In genomic region chr11:98954373-98954772, GRCm38 (mm10) we compare ENCODE assay signal across 7 mouse cellular contexts. TPM values are rescaled to one million over a fixed set of nuclear protein-coding genes. Genes with fewer than 3 reads are reported as not detected.
DNase-seq lines count a peak whose midpoint lies in the region; ATAC-seq and TF ChIP-seq lines count a peak whose summit lies in the region.

No protein-coding gene starts in this region.

- peak overlapping the region; percentile 32 for H3K4me2 ChIP-seq in embryonic facial prominence, embryonic 12.5 days (replicated peaks)
- no peak overlapping the region; the same call in 1 of the 2 replicates for H3K4me2 ChIP-seq in limb, embryonic 11.5 days (ENCODE audit: low read depth, severe bottlenecking)

- peak; percentile 52 to 94 (median 77) for TF ChIP-seq CTCF in MEL (IDR thresholded peaks at IDR 0.05 in 2 of 3, conservative IDR thresholded peaks at IDR 0.05 in 1 of 3; ENCODE audit: control insufficient read depth in 1 of 3, insufficient read depth in 1 of 3, low read depth in 2 of 3, low read length in 3 of 3, poor library complexity in 1 of 3, severe bottlenecking in 1 of 3)

- WGBS in embryonic facial prominence, embryonic 12.5 days: 7% methylated on average over 10 of the region's 10 CpGs
- WGBS in limb, embryonic 11.5 days: 11% methylated on average over 10 of the region's 10 CpGs
- WGBS in midbrain, embryonic 10.5 days: 5% methylated on average over 10 of the region's 10 CpGs

- DNase-seq in CD4-positive helper T cell, adult 2 months (ENCODE audit: low read depth, low spot score): peak; percentile 63
- peak; percentile 64 for DNase-seq in MEL (ENCODE audit: low read depth, low spot score)
- peak; percentile 73 for DNase-seq in heart, postnatal 25 days (ENCODE audit: low spot score)
- peak; percentile 83 for DNase-seq in limb, embryonic 11.5 days (ENCODE audit: low spot score)
- DNase-seq in midbrain, embryonic 10.5 days (ENCODE audit: low spot score): peak; percentile 84
- DNase-seq in splenic B cell, adult 2 months (ENCODE audit: low read depth, low spot score): peak; percentile 63

- TF ChIP-seq EP300 in MEL (IDR thresholded peaks at IDR 0.05; ENCODE audit: low read depth in 1 of 2, low read length in 2 of 2): no peak

- peaks cover 20 to 40% of the 10 kb centered on the region in 2 experiments for H3K4me1 ChIP-seq in MEL (ENCODE audit: control insufficient read depth in 1 of 2, insufficient read depth in 2 of 2, low read length in 2 of 2)
- peaks cover 64% of the 10 kb centered on the region for H3K4me1 ChIP-seq in embryonic facial prominence, embryonic 12.5 days
- peaks cover 46% of the 10 kb centered on the region for H3K4me1 ChIP-seq in limb, embryonic 11.5 days (ENCODE audit: control insufficient read depth, insufficient read depth, low read length)
- H3K4me1 ChIP-seq in midbrain, embryonic 10.5 days: peaks cover 71% of the 10 kb centered on the region

- H3K9ac ChIP-seq in MEL (ENCODE audit: control insufficient read depth, low read depth, low read length, poor library complexity, severe bottlenecking): no peak overlapping the region
- H3K9ac ChIP-seq in embryonic facial prominence, embryonic 12.5 days: peak overlapping the region; percentile 2; the same call in 1 of the 2 replicates
- no peak overlapping the region for H3K9ac ChIP-seq in limb, embryonic 11.5 days (ENCODE audit: low read length)

- no peak overlapping the region for H3K27ac ChIP-seq in MEL (ENCODE audit: control insufficient read depth, low read depth, low read length)
- peak overlapping the region; percentile 81 for H3K27ac ChIP-seq in embryonic facial prominence, embryonic 12.5 days
- peak overlapping the region; percentile 0; the same call in 1 of the 2 replicates for H3K27ac ChIP-seq in limb, embryonic 11.5 days (replicated peaks; ENCODE audit: low read depth, low read length)
- H3K27ac ChIP-seq in midbrain, embryonic 10.5 days (replicated peaks): peak overlapping the region; percentile 82

- no peaks in the 10 kb centered on the region for H3K9me3 ChIP-seq in MEL (replicated peaks; ENCODE audit: insufficient read depth, low read length)
- H3K9me3 ChIP-seq in embryonic facial prominence, embryonic 12.5 days: no peaks in the 10 kb centered on the region
- H3K9me3 ChIP-seq in limb, embryonic 11.5 days (ENCODE audit: control insufficient read depth, low read length): no peaks in the 10 kb centered on the region
- H3K9me3 ChIP-seq in midbrain, embryonic 10.5 days (replicated peaks): no peaks in the 10 kb centered on the region

- 0 out of 2 replicates have a peak, but pooled peaks have one; percentile 43 for ATAC-seq in embryonic facial prominence, embryonic 12.5 days (ENCODE audit: insufficient number of reproducible peaks, insufficient read depth, low FRiP score, low TSS enrichment)
- ATAC-seq in limb, embryonic 11.5 days (ENCODE audit: insufficient number of reproducible peaks, low FRiP score, low TSS enrichment, low read depth): peak; percentile 33; the same call in 1 of the 2 replicates

- peaks cover 0 to 38% of the 10 kb centered on the region in 2 experiments; a peak in 2 of 4 replicates for H3K36me3 ChIP-seq in MEL (ENCODE audit: control insufficient read depth in 1 of 2, insufficient read depth in 2 of 2, low read length in 2 of 2)
- H3K36me3 ChIP-seq in embryonic facial prominence, embryonic 12.5 days: peaks cover 44% of the 10 kb centered on the region
- H3K36me3 ChIP-seq in limb, embryonic 11.5 days (ENCODE audit: control insufficient read depth, insufficient read depth, low read length): peaks cover 11% of the 10 kb centered on the region
- peaks cover 19% of the 10 kb centered on the region; the same call in 1 of the 2 replicates for H3K36me3 ChIP-seq in midbrain, embryonic 10.5 days
- no peaks in the 10 kb centered on the region; the same call in 1 of the 2 replicates for H3K36me3 ChIP-seq in splenic B cell, adult 2 months (ENCODE audit: control insufficient read depth, insufficient read depth, low read length, poor library complexity, severe bottlenecking)

- H3K4me3 ChIP-seq in MEL (ENCODE audit: control insufficient read depth in 1 of 2, insufficient read depth in 1 of 2, low read depth in 2 of 2, low read length in 2 of 2): no peak overlapping the region
- no peak overlapping the region for H3K4me3 ChIP-seq in embryonic facial prominence, embryonic 12.5 days
- no peak overlapping the region for H3K4me3 ChIP-seq in limb, embryonic 11.5 days (ENCODE audit: low read depth, low read length)
- H3K4me3 ChIP-seq in midbrain, embryonic 10.5 days: peak overlapping the region; percentile 38

- H3K27me3 ChIP-seq in MEL (ENCODE audit: control insufficient read depth in 1 of 2, insufficient read depth in 2 of 2, low read length in 2 of 2): no peaks in the 10 kb centered on the region
- no peaks in the 10 kb centered on the region for H3K27me3 ChIP-seq in embryonic facial prominence, embryonic 12.5 days
- no peaks in the 10 kb centered on the region for H3K27me3 ChIP-seq in limb, embryonic 11.5 days (ENCODE audit: control insufficient read depth, insufficient read depth, low read length)
- no peaks in the 10 kb centered on the region for H3K27me3 ChIP-seq in midbrain, embryonic 10.5 days (ENCODE audit: low read depth, poor library complexity, severe bottlenecking)
- no peaks in the 10 kb centered on the region for H3K27me3 ChIP-seq in splenic B cell, adult 2 months (ENCODE audit: control insufficient read depth, insufficient read depth, low read length, poor library complexity, severe bottlenecking)

- TF ChIP-seq RAD21 in MEL (IDR thresholded peaks at IDR 0.05; ENCODE audit: low read depth, low read length): 0 out of 2 replicates have a peak, but pooled peaks have one; percentile 5

- H3K79me2 ChIP-seq in MEL (ENCODE audit: control insufficient read depth, insufficient read depth, low read length, poor library complexity): 0 out of 2 replicates have a peak, but pooled peaks cover 2% of the 10 kb centered on the region

- TF ChIP-seq POLR2A in MEL (IDR thresholded peaks at IDR 0.05; ENCODE audit: control insufficient read depth in 1 of 2, insufficient read depth in 1 of 2, low read depth in 1 of 2, low read length in 2 of 2, poor library complexity in 1 of 2): no peak

- intact Hi-C loops in heart, postnatal 25 days (cut with DNase I): no loop called here

TF ChIP-seq in MEL, 35 proteins besides CTCF, POLR2A, EP300 and RAD21:
- TF ChIP-seq NELFE (IDR thresholded peaks at IDR 0.05; ENCODE audit: low read depth, low read length) (no peak), SMC3 (IDR thresholded peaks at IDR 0.05; ENCODE audit: low read depth, low read length) (peak; percentile 44), POLR2AphosphoS5 (IDR thresholded peaks at IDR 0.05; ENCODE audit: borderline replicate concordance, low read depth, low read length) (no peak), MAZ (IDR thresholded peaks at IDR 0.05; ENCODE audit: low read depth, low read length) (peak; percentile 90), SIN3A (IDR thresholded peaks at IDR 0.05; ENCODE audit: low read length) (peak; percentile 45; the same call in 1 of the 2 replicates)

RNA-seq across cellular contexts. Expression of gene Rara, which starts 26.8 kb away (rescaled TPM):
- total RNA-seq in MEL (2012; rRNA removed): 9.8 and 12.1 TPM in 2 replicates
- polyA plus RNA-seq in MEL (2012; ENCODE audit: insufficient read depth in 1 of 2, insufficient read length in 2 of 2, low read depth in 1 of 2, low replicate concordance in 2 of 2, missing spikeins in 1 of 2): 10 to 100 TPM in 1 of 2 experiments, not detected in 1; 13.7 TPM
- 48.8 and 49.2 TPM in 2 replicates for polyA plus RNA-seq in embryonic facial prominence, embryonic 12.5 days (2016; fragmentation: Nextera tagmentation; extraction: Ambion mirVana)
- total RNA-seq in heart, postnatal 25 days (2021): 10 to 100 TPM; 11.8 TPM
- 46.7 and 48.7 TPM in 2 replicates for polyA plus RNA-seq in limb, embryonic 11.5 days (2014; fragmentation: Nextera tagmentation; extraction: Ambion mirVana)
- polyA plus RNA-seq in midbrain, embryonic 10.5 days (2016; fragmentation: Nextera tagmentation; extraction: Ambion mirVana): 15.5 and 16.1 TPM in 2 replicates

RNA-seq across cellular contexts. Expression of gene Gjd3, which starts 28.4 kb away (rescaled TPM):
- not detected in 2 replicates for total RNA-seq in MEL (2012; rRNA removed)
- not detected for polyA plus RNA-seq in MEL (2012; ENCODE audit: insufficient read depth in 1 of 2, insufficient read length in 2 of 2, low read depth in 1 of 2, low replicate concordance in 2 of 2, missing spikeins in 1 of 2)
- 0.73 and 1.4 TPM in 2 replicates for polyA plus RNA-seq in embryonic facial prominence, embryonic 12.5 days (2016; fragmentation: Nextera tagmentation; extraction: Ambion mirVana)
- total RNA-seq in heart, postnatal 25 days (2021): 1 to 10 TPM in 1 of 2 experiments, under 1 TPM in 1; 0.52 to 1.1 TPM
- 0.40 TPM in 1 of 2 replicates, not detected in the other for polyA plus RNA-seq in limb, embryonic 11.5 days (2014; fragmentation: Nextera tagmentation; extraction: Ambion mirVana)
- 0.16 TPM in 1 of 2 replicates, not detected in the other for polyA plus RNA-seq in midbrain, embryonic 10.5 days (2016; fragmentation: Nextera tagmentation; extraction: Ambion mirVana)

RNA-seq across cellular contexts. Expression of gene Cdc6, which starts 46.8 kb away (rescaled TPM):
- total RNA-seq in MEL (2012; rRNA removed): 83.4 and 104 TPM in 2 replicates
- polyA plus RNA-seq in MEL (2012; ENCODE audit: insufficient read depth in 1 of 2, insufficient read length in 2 of 2, low read depth in 1 of 2, low replicate concordance in 2 of 2, missing spikeins in 1 of 2): 10 to 100 TPM; 56.9 to 69.4 TPM
- 33.1 and 34.7 TPM in 2 replicates for polyA plus RNA-seq in embryonic facial prominence, embryonic 12.5 days (2016; fragmentation: Nextera tagmentation; extraction: Ambion mirVana)
- under 1 TPM; 0.28 to 0.52 TPM for total RNA-seq in heart, postnatal 25 days (2021)
- polyA plus RNA-seq in limb, embryonic 11.5 days (2014; fragmentation: Nextera tagmentation; extraction: Ambion mirVana): 58.7 and 63.4 TPM in 2 replicates
- 53.3 and 67.8 TPM in 2 replicates for polyA plus RNA-seq in midbrain, embryonic 10.5 days (2016; fragmentation: Nextera tagmentation; extraction: Ambion mirVana)
